Mouse (Mus musculus) heart, embryonic 14.5 days (tissue): Measurements from ENCODE around the gene Zfand3. TPM values are rescaled to one million over a fixed set of nuclear protein-coding genes. Genes with fewer than 3 reads are reported as not detected.
A peak's percentile ranks its signal among the peaks of the same experiment; 100 is the strongest.

Experiments
- ATAC-seq: fragments of 200-750 bp; cut with Nextera tagmentation; 2 replicates; pipeline ENCODE4 v1.8.0; 2017; ENCODE audit warnings: low read depth, moderate TSS enrichment; ENCODE audit not compliant: insufficient number of reproducible peaks, insufficient read depth, low FRiP score
- H3K27ac ChIP-seq, 2 experiments: fragments of 200-500 bp in 1 of 2; fragments of 300-500 bp in 1 of 2; sonication (generic) in 1 of 2; replicated peaks in 1 of 2; 2 replicates each; pipeline ENCODE4 v1.5.1; 2012 to 2014; ENCODE audit warnings: low read depth in 2 of 2, low read length in 2 of 2, control low read depth in 1 of 2, mild to moderate bottlenecking in 1 of 2, mixed read lengths in 1 of 2; ENCODE audit not compliant: control insufficient read depth in 1 of 2, insufficient read depth in 1 of 2
- H3K27me3 ChIP-seq: fragments of 300-500 bp; sonication (generic); 2 replicates; pipeline ENCODE4 v1.6.1; 2014; ENCODE audit warnings: mild to moderate bottlenecking, low read length, control low read depth; ENCODE audit not compliant: control insufficient read depth, insufficient read depth
- H3K36me3 ChIP-seq: fragments of 300-500 bp; sonication (generic); 2 replicates; pipeline ENCODE4 v1.6.1; 2014; ENCODE audit warnings: mild to moderate bottlenecking, control low read depth, low read length, mixed read lengths; ENCODE audit not compliant: control insufficient read depth, insufficient read depth
- H3K4me1 ChIP-seq, 2 experiments: fragments of 200-500 bp in 1 of 2; fragments of 300-500 bp in 1 of 2; sonication (generic) in 1 of 2; 2 replicates each; pipeline ENCODE4 v1.6.1; 2012 to 2014; ENCODE audit warnings: low read length in 2 of 2, control low read depth in 1 of 2, mixed read lengths in 1 of 2; ENCODE audit not compliant: control insufficient read depth in 2 of 2, insufficient read depth in 2 of 2
- H3K4me2 ChIP-seq: fragments of 300-500 bp; sonication (generic); 2 replicates; pipeline ENCODE4 v1.6.1; 2014; ENCODE audit warnings: mild to moderate bottlenecking, low read length
- H3K4me3 ChIP-seq, 2 experiments: fragments of 200-500 bp in 1 of 2; fragments of 300-500 bp in 1 of 2; sonication (generic) in 1 of 2; 2 replicates each; pipeline ENCODE4 v1.5.1; 2012 to 2014; ENCODE audit warnings: low read length in 2 of 2, mild to moderate bottlenecking in 2 of 2, control low read depth in 1 of 2, low read depth in 1 of 2, moderate library complexity in 1 of 2; ENCODE audit not compliant: control insufficient read depth in 1 of 2, insufficient read depth in 1 of 2
- H3K9ac ChIP-seq: fragments of 300-500 bp; sonication (generic); 2 replicates; pipeline ENCODE4 v1.6.1; 2014; ENCODE audit warnings: mild to moderate bottlenecking, low read length
- H3K9me3 ChIP-seq: fragments of 300-500 bp; sonication (generic); 2 replicates; pipeline ENCODE4 v1.6.1; 2016; ENCODE audit warnings: low read length, control low read depth; ENCODE audit not compliant: control insufficient read depth
- WGBS: fragments of 180-500 bp; shearing (Covaris S2); extraction: QIAGEN DNeasy Blood & Tissue Kit; methylation state at CpG from one replicate; pipeline ENCODE4 v1.1.7; 2014; 5-methylcytosine and 5-hydroxymethylcytosine counted together
- polyA plus RNA-seq: library from polyadenylated mRNA; unstranded; fragments of >200 nt; fragmentation: Nextera tagmentation; extraction: Ambion mirVana; gene quantifications from 2 replicates; pipeline ENCODE4 v1.2.1, GENCODE M21; 2014

Gene Zfand3
- polyA plus RNA-seq, 1 experiment from 2014 or later = 48.1 TPM

- H3K4me1 ChIP-seq = 0 out of 4 replicates have a peak, but pooled peaks cover 0 to 5% of the 10 kb centered on the region in 2 experiments
- H3K27ac ChIP-seq = no peak overlapping the region
- 78% methylated on average over 24 of the region's 24 CpGs for WGBS
- H3K36me3 ChIP-seq = no peaks in the 10 kb centered on the region
- no peak for ATAC-seq
- H3K27me3 ChIP-seq = no peaks in the 10 kb centered on the region
- no peak overlapping the region for H3K9ac ChIP-seq
- no peak overlapping the region for H3K4me2 ChIP-seq
- no peak overlapping the region for H3K4me3 ChIP-seq
- no peaks in the 10 kb centered on the region for H3K9me3 ChIP-seq
Measured at GRCm38 (mm10) chr17:29998566-29999295, 5.8 kb upstream of the Zfand3 start.

- Histone ChIP-seq H3K4me2 (peak overlapping the region; percentile 83), H3K4me1 (peaks cover 15 to 40% of the 10 kb centered on the region in 2 experiments), H3K9me3 (no peaks in the 10 kb centered on the region), H3K4me3 (peak overlapping the region; percentile 96 to 99), H3K27ac (peak overlapping the region; percentile 60 to 100; a peak in 3 of 4 replicates), H3K9ac (peak overlapping the region; percentile 99), H3K36me3 (peaks cover 7% of the 10 kb centered on the region; the same call in 1 of the 2 replicates), H3K27me3 (no peaks in the 10 kb centered on the region)
- no peak; the same call in 1 of the 2 replicates for ATAC-seq
- 1% methylated on average over 35 of the region's 47 CpGs for WGBS
Measured at GRCm38 (mm10) chr17:30005103-30005443, 540 bp downstream of the Zfand3 start.

DNA sequence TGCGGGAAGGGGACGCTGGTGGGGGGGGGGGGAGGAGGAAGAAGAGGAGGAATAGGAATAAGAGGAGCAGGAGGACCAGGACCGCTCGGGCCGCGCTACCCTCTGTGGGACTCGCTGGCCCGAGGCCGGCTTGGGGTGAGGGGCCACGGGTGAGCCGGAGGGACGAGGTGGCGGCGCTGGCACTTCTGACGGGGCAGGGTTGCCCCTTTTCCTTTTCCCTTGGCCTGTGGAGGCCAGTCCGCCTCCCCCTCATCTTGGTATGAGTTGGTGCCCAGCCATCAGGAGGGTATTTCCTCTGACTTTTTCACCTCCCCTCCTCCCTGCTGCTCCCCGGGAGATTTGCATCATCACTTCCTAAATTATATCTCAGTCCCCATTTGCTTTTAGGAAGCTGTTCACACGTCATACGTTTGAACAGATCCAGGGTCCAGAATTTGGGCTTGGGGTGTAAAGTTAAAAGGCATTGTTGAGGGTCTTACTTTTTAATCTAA lies 963 bp downstream of the Zfand3 start:
- Histone ChIP-seq H3K4me2 (peak overlapping the region; percentile 83), H3K9me3 (no peaks in the 10 kb centered on the region), H3K27me3 (no peaks in the 10 kb centered on the region), H3K4me3 (peak overlapping the region; percentile 96 to 99), H3K9ac (peak overlapping the region; percentile 99), H3K4me1 (peaks cover 15 to 41% of the 10 kb centered on the region in 2 experiments), H3K27ac (peak overlapping the region; percentile 75 to 100), H3K36me3 (peaks cover 8% of the 10 kb centered on the region; the same call in 1 of the 2 replicates)
- peak; percentile 32 for ATAC-seq
- WGBS = 3% methylated on average over 13 of the region's 19 CpGs

DNA sequence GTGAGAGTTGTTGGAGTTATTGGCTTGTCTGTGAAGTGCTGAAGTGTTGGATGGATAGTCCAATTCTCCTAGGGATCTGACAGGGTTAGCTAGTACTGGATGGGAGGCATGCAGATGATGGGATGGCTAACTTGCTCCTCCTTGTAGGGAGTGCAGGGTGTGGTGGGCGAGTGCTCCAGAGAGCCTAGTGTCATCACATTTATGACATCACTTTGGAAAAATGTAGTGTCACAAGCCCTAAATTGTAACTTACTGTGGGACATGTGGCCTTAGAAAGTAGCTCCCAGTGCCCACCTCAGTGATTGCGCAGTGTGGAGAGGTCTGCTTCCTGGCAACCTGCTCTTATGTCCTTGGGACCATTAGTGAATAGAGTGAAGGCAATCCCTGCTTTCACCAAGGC lies 2.3 kb downstream of the Zfand3 start:
- 63% methylated on average over 2 of the region's 2 CpGs for WGBS
- Histone ChIP-seq H3K9me3 (no peaks in the 10 kb centered on the region), H3K27me3 (no peaks in the 10 kb centered on the region), H3K4me3 (0 out of 4 replicates have a peak overlapping the region, but pooled peaks of 1 of the 2 experiments have one; percentile 99), H3K36me3 (peaks cover 8% of the 10 kb centered on the region; the same call in 1 of the 2 replicates), H3K4me1 (peaks cover 15 to 44% of the 10 kb centered on the region in 2 experiments), H3K9ac (peak overlapping the region; percentile 16; the same call in 1 of the 2 replicates), H3K4me2 (peak overlapping the region; percentile 83), H3K27ac (no peak overlapping the region)
- ATAC-seq = no peak

GRCm38 (mm10) chr17:30007883-30008282 lies 3.4 kb downstream of the Zfand3 start:
- 43% methylated on average over 6 of the region's 6 CpGs for WGBS
- no peak overlapping the region for H3K9ac ChIP-seq
- H3K36me3 ChIP-seq = peaks cover 8% of the 10 kb centered on the region; the same call in 1 of the 2 replicates
- H3K4me2 ChIP-seq = peak overlapping the region; percentile 11
- peaks cover 15 to 44% of the 10 kb centered on the region in 2 experiments for H3K4me1 ChIP-seq
- H3K27me3 ChIP-seq = no peaks in the 10 kb centered on the region
- H3K27ac ChIP-seq = no peak overlapping the region
- ATAC-seq = no peak
- no peak overlapping the region for H3K4me3 ChIP-seq
- H3K9me3 ChIP-seq = no peaks in the 10 kb centered on the region

GRCm38 (mm10) chr17:30008392-30008791 lies 3.9 kb downstream of the Zfand3 start:
- Histone ChIP-seq H3K9ac (no peak overlapping the region), H3K36me3 (peaks cover 8% of the 10 kb centered on the region; the same call in 1 of the 2 replicates), H3K4me1 (peaks cover 15 to 41% of the 10 kb centered on the region in 2 experiments), H3K4me3 (no peak overlapping the region), H3K27ac (no peak overlapping the region), H3K4me2 (peak overlapping the region; percentile 11; the same call in 1 of the 2 replicates), H3K27me3 (no peaks in the 10 kb centered on the region), H3K9me3 (no peaks in the 10 kb centered on the region)
- ATAC-seq = no peak

- Histone ChIP-seq H3K4me1 (peaks cover 7 to 25% of the 10 kb centered on the region in 2 experiments), H3K4me2 (no peak overlapping the region), H3K27me3 (no peaks in the 10 kb centered on the region), H3K27ac (no peak overlapping the region), H3K36me3 (peaks cover 6% of the 10 kb centered on the region; the same call in 1 of the 2 replicates), H3K9me3 (no peaks in the 10 kb centered on the region), H3K4me3 (no peak overlapping the region), H3K9ac (no peak overlapping the region)
- WGBS = 93% methylated on average over 4 of the region's 4 CpGs
- ATAC-seq = no peak
Measured at GRCm38 (mm10) chr17:30014660-30015059, 10.1 kb downstream of the Zfand3 start.
